Mouse (Mus musculus) CD4-positive, CD25-positive, alpha-beta regulatory T cell, adult 4 months (primary cell): Measurements from ENCODE around the gene Klk1b22. TPM values are rescaled to one million over a fixed set of nuclear protein-coding genes. Genes with fewer than 3 reads are reported as not detected.
"Not testable (repeated sequence)": the region's sequence is repeated elsewhere in the genome, so short reads cannot be mapped to it uniquely, and the experiment has no call there.

Source experiments
- ATAC-seq: one replicate; pipeline ENCODE4 v1.8.0; 2017
- polyA plus RNA-seq, 2 experiments: library from polyadenylated mRNA; unstranded; fragments of 100-300 nt; shearing (Covaris generic); gene quantifications; one replicate each; pipeline ENCODE4 v1.2.1; 2017

Gene Klk1b22
- not detected for polyA plus RNA-seq

- ATAC-seq: no peak
Measured at GRCm38 (mm10) chr7:44112373-44112772, at the start of gene Klk1b22. Gene Klk1b22, plus strand, starts transcription at chr7:44112673.

GRCm38 (mm10) chr7:44072117-44072516, 40.4 kb upstream of the Klk1b22 start:
- no peak for ATAC-seq

GRCm38 (mm10) chr7:44077703-44078102, 34.8 kb upstream of the Klk1b22 start:
- no peak for ATAC-seq

- no peak for ATAC-seq
Measured at GRCm38 (mm10) chr7:44096111-44096510, 16.4 kb upstream of the Klk1b22 start.

- ATAC-seq: not testable (repeated sequence)
Measured at GRCm38 (mm10) chr7:44102028-44102427, 10.4 kb upstream of the Klk1b22 start, which contains the start of gene Klk1b21. Gene Klk1b21, plus strand, starts transcription at chr7:44102328.

- no peak for ATAC-seq
Measured at GRCm38 (mm10) chr7:44123445-44123844, 11.0 kb downstream of the Klk1b22 start.

- ATAC-seq: no peak
Measured at GRCm38 (mm10) chr7:44136467-44136866, 24.0 kb downstream of the Klk1b22 start, which contains the start of gene Klk1b16. Gene Klk1b16, plus strand, starts transcription at chr7:44136767.

Other genes starting within 250 kb of the Klk1b22 start
- not detected for gene Klk4, start 231.5 kb upstream of the Klk1b22 start, polyA plus RNA-seq
- not detected for gene Klk15, start 178.9 kb upstream of the Klk1b22 start, polyA plus RNA-seq
- not detected for gene Klk1b8, start 162.0 kb upstream of the Klk1b22 start, polyA plus RNA-seq
- gene Klk1b1, start 145.9 kb upstream of the Klk1b22 start, polyA plus RNA-seq: not detected
- not detected for gene Klk1b9, start 136.6 kb upstream of the Klk1b22 start, polyA plus RNA-seq
- not detected for gene Klk1b11, start 116.8 kb upstream of the Klk1b22 start, polyA plus RNA-seq
- gene Klk1b26, start 100.5 kb upstream of the Klk1b22 start, polyA plus RNA-seq: not detected
- gene Klk1b27, start 60.4 kb upstream of the Klk1b22 start, polyA plus RNA-seq: 1 to 10 TPM; 1.7 to 5.7 TPM
- gene Klk1b21, start 10.3 kb upstream of the Klk1b22 start, polyA plus RNA-seq: not detected
- not detected for gene Klk1b16, start 24.1 kb downstream of the Klk1b22 start, polyA plus RNA-seq
- gene Klk1b24, start 75.6 kb downstream of the Klk1b22 start, polyA plus RNA-seq: not detected
- gene Klk1b3, start 85.5 kb downstream of the Klk1b22 start, polyA plus RNA-seq: not detected
- gene Klk1b4, start 94.8 kb downstream of the Klk1b22 start, polyA plus RNA-seq: not detected
- gene Klk1b5, start 103.3 kb downstream of the Klk1b22 start, polyA plus RNA-seq: not detected
- 1 to 10 TPM in 1 of 2 experiments, not detected in 1; 1.0 TPM for gene Klk1, start 112.7 kb downstream of the Klk1b22 start, polyA plus RNA-seq
- gene Gm36864, start 123.5 kb downstream of the Klk1b22 start, polyA plus RNA-seq: not detected
- 1 to 10 TPM in 1 of 2 experiments, under 1 TPM in 1; 0.93 to 1.7 TPM for gene 1700028J19Rik, start 134.0 kb downstream of the Klk1b22 start, polyA plus RNA-seq
- gene 2410002F23Rik, start 134.0 kb downstream of the Klk1b22 start, polyA plus RNA-seq: 100 to 1,000 TPM; 101 to 192 TPM
- not detected for gene Acp4, start 144.7 kb downstream of the Klk1b22 start, polyA plus RNA-seq
- gene Gm15517, start 148.8 kb downstream of the Klk1b22 start, polyA plus RNA-seq: not detected
- gene Clec11a, start 194.2 kb downstream of the Klk1b22 start, polyA plus RNA-seq: under 1 TPM; 0.35 to 0.66 TPM
- under 1 TPM; 0.12 to 0.58 TPM for gene Shank1, start 197.6 kb downstream of the Klk1b22 start, polyA plus RNA-seq